Mouse (Mus musculus): ENCODE data around the gene Rspo4. TPM values are rescaled to one million over a fixed set of nuclear protein-coding genes. Genes with fewer than 3 reads are reported as not detected.

The Rspo4 gene
- total and polyA plus RNA-seq, 3 experiments: 0.11 TPM; not detected in 2

- Histone ChIP-seq H3K27me3 (ENCODE audit: insufficient read depth, low read length) (peaks cover 2% of the 10 kb centered on the region; the same call in 1 of the 2 replicates), H3K4me3 (ENCODE audit: low read depth, low read length) (no peak overlapping the region), H3K36me3 (replicated peaks) (no peaks in the 10 kb centered on the region), H3K9me3 (replicated peaks) (no peaks in the 10 kb centered on the region), H3K4me1 (ENCODE audit: insufficient read depth, low read depth, low read length) (no peaks in the 10 kb centered on the region)
- DNase-seq (ENCODE audit: low spot score) (no peak), ATAC-seq (ENCODE audit: extremely low read depth, insufficient number of reproducible peaks, low FRiP score, poor library complexity, severe bottlenecking) (no peak)
- TF ChIP-seq GATA1 (IDR thresholded peaks at IDR 0.05; ENCODE audit: borderline replicate concordance, low read length) (no peak), CTCF (IDR thresholded peaks at IDR 0.05; ENCODE audit: low read depth, low read length) (no peak), GATA2 (IDR thresholded peaks at IDR 0.05; ENCODE audit: borderline replicate concordance, low read depth, low read length) (no peak), POLR2AphosphoS5 (IDR thresholded peaks at IDR 0.05; ENCODE audit: insufficient replicate concordance, low read depth, low read length) (no peak), TAL1 (conservative IDR thresholded peaks at IDR 0.05; ENCODE audit: low read depth, low read length) (no peak)
Measured at GRCm38 (mm10) chr2:151914120-151914519, 71.4 kb downstream of the Rspo4 start.

GRCm38 (mm10) chr2:151915111-151915510 is 72.4 kb downstream of the Rspo4 start:
- TF ChIP-seq TAL1 (conservative IDR thresholded peaks at IDR 0.05; ENCODE audit: low read depth, low read length) (no peak), CTCF (IDR thresholded peaks at IDR 0.05; ENCODE audit: low read depth, low read length) (no peak), POLR2AphosphoS5 (IDR thresholded peaks at IDR 0.05; ENCODE audit: insufficient replicate concordance, low read depth, low read length) (no peak), GATA2 (IDR thresholded peaks at IDR 0.05; ENCODE audit: borderline replicate concordance, low read depth, low read length) (no peak), GATA1 (IDR thresholded peaks at IDR 0.05; ENCODE audit: borderline replicate concordance, low read length) (no peak)
- no peaks in the 10 kb centered on the region; the same call in 1 of the 2 replicates for H3K27me3 ChIP-seq (ENCODE audit: insufficient read depth, low read length)
- no peak for DNase-seq (ENCODE audit: low spot score)
- H3K36me3 ChIP-seq (replicated peaks): no peaks in the 10 kb centered on the region
- no peak for ATAC-seq (ENCODE audit: extremely low read depth, insufficient number of reproducible peaks, low FRiP score, poor library complexity, severe bottlenecking)
- no peaks in the 10 kb centered on the region for H3K4me1 ChIP-seq (ENCODE audit: insufficient read depth, low read depth, low read length)
- no peak overlapping the region for H3K4me3 ChIP-seq (ENCODE audit: low read depth, low read length)
- no peaks in the 10 kb centered on the region for H3K9me3 ChIP-seq (replicated peaks)

GRCm38 (mm10) chr2:151916061-151916831 is 73.5 kb downstream of the Rspo4 start:
- Histone ChIP-seq H3K4me1 (ENCODE audit: insufficient read depth, low read depth, low read length) (no peaks in the 10 kb centered on the region), H3K9me3 (replicated peaks) (no peaks in the 10 kb centered on the region), H3K36me3 (replicated peaks) (no peaks in the 10 kb centered on the region), H3K4me3 (ENCODE audit: low read depth, low read length) (no peak overlapping the region), H3K27me3 (ENCODE audit: insufficient read depth, low read length) (no peaks in the 10 kb centered on the region; the same call in 1 of the 2 replicates)
- no peak for TF ChIP-seq GATA1 (IDR thresholded peaks at IDR 0.05; ENCODE audit: borderline replicate concordance, low read length)
- TF ChIP-seq POLR2AphosphoS5 (IDR thresholded peaks at IDR 0.05; ENCODE audit: insufficient replicate concordance, low read depth, low read length): no peak
- no peak for TF ChIP-seq TAL1 (conservative IDR thresholded peaks at IDR 0.05; ENCODE audit: low read depth, low read length)
- no peak for TF ChIP-seq GATA2 (IDR thresholded peaks at IDR 0.05; ENCODE audit: borderline replicate concordance, low read depth, low read length)
- no peak for TF ChIP-seq CTCF (IDR thresholded peaks at IDR 0.05; ENCODE audit: low read depth, low read length)
- DNase-seq (ENCODE audit: low spot score) (no peak), ATAC-seq (ENCODE audit: extremely low read depth, insufficient number of reproducible peaks, low FRiP score, poor library complexity, severe bottlenecking) (no peak)

GRCm38 (mm10) chr2:151919140-151919539 is 76.4 kb downstream of the Rspo4 start:
- Histone ChIP-seq H3K4me1 (ENCODE audit: insufficient read depth, low read depth, low read length) (no peaks in the 10 kb centered on the region), H3K9me3 (replicated peaks) (no peaks in the 10 kb centered on the region), H3K4me3 (ENCODE audit: low read depth, low read length) (no peak overlapping the region), H3K27me3 (ENCODE audit: insufficient read depth, low read length) (no peaks in the 10 kb centered on the region; the same call in none of the 2 replicates), H3K36me3 (replicated peaks) (no peaks in the 10 kb centered on the region)
- no peak for DNase-seq (ENCODE audit: low spot score)
- no peak for ATAC-seq (ENCODE audit: extremely low read depth, insufficient number of reproducible peaks, low FRiP score, poor library complexity, severe bottlenecking)
- TF ChIP-seq POLR2AphosphoS5 (IDR thresholded peaks at IDR 0.05; ENCODE audit: insufficient replicate concordance, low read depth, low read length): no peak
- no peak for TF ChIP-seq GATA2 (IDR thresholded peaks at IDR 0.05; ENCODE audit: borderline replicate concordance, low read depth, low read length)
- TF ChIP-seq GATA1 (IDR thresholded peaks at IDR 0.05; ENCODE audit: borderline replicate concordance, low read length): no peak
- TF ChIP-seq TAL1 (conservative IDR thresholded peaks at IDR 0.05; ENCODE audit: low read depth, low read length): no peak
- TF ChIP-seq CTCF (IDR thresholded peaks at IDR 0.05; ENCODE audit: low read depth, low read length): no peak

- Histone ChIP-seq H3K4me3 (ENCODE audit: low read depth, low read length) (no peak overlapping the region), H3K36me3 (replicated peaks) (no peaks in the 10 kb centered on the region), H3K9me3 (replicated peaks) (no peaks in the 10 kb centered on the region), H3K27me3 (ENCODE audit: insufficient read depth, low read length) (no peaks in the 10 kb centered on the region; the same call in 1 of the 2 replicates), H3K4me1 (ENCODE audit: insufficient read depth, low read depth, low read length) (no peaks in the 10 kb centered on the region)
- ATAC-seq (ENCODE audit: extremely low read depth, insufficient number of reproducible peaks, low FRiP score, poor library complexity, severe bottlenecking) (no peak), DNase-seq (ENCODE audit: low spot score) (no peak)
- TF ChIP-seq POLR2AphosphoS5 (IDR thresholded peaks at IDR 0.05; ENCODE audit: insufficient replicate concordance, low read depth, low read length) (no peak), CTCF (IDR thresholded peaks at IDR 0.05; ENCODE audit: low read depth, low read length) (no peak), TAL1 (conservative IDR thresholded peaks at IDR 0.05; ENCODE audit: low read depth, low read length) (no peak), GATA1 (IDR thresholded peaks at IDR 0.05; ENCODE audit: borderline replicate concordance, low read length) (no peak), GATA2 (IDR thresholded peaks at IDR 0.05; ENCODE audit: borderline replicate concordance, low read depth, low read length) (no peak)
Measured at GRCm38 (mm10) chr2:151921068-151921467, 78.3 kb downstream of the Rspo4 start.

- H3K4me1 ChIP-seq (ENCODE audit: insufficient read depth, low read depth, low read length): no peaks in the 10 kb centered on the region
- H3K4me3 ChIP-seq (ENCODE audit: low read depth, low read length): no peak overlapping the region
- H3K36me3 ChIP-seq (replicated peaks): no peaks in the 10 kb centered on the region
- no peaks in the 10 kb centered on the region for H3K9me3 ChIP-seq (replicated peaks)
- no peaks in the 10 kb centered on the region; the same call in 1 of the 2 replicates for H3K27me3 ChIP-seq (ENCODE audit: insufficient read depth, low read length)
- TF ChIP-seq POLR2AphosphoS5 (IDR thresholded peaks at IDR 0.05; ENCODE audit: insufficient replicate concordance, low read depth, low read length) (no peak), GATA1 (IDR thresholded peaks at IDR 0.05; ENCODE audit: borderline replicate concordance, low read length) (no peak), TAL1 (conservative IDR thresholded peaks at IDR 0.05; ENCODE audit: low read depth, low read length) (no peak), GATA2 (IDR thresholded peaks at IDR 0.05; ENCODE audit: borderline replicate concordance, low read depth, low read length) (no peak), CTCF (IDR thresholded peaks at IDR 0.05; ENCODE audit: low read depth, low read length) (no peak)
- ATAC-seq (ENCODE audit: extremely low read depth, insufficient number of reproducible peaks, low FRiP score, poor library complexity, severe bottlenecking) (no peak), DNase-seq (ENCODE audit: low spot score) (no peak)
Measured at GRCm38 (mm10) chr2:151921596-151921995, 78.9 kb downstream of the Rspo4 start.

Other genes starting within 250 kb of the Rspo4 start
- gene Snph, start 210.3 kb upstream of the Rspo4 start, total RNA-seq (2014; fragmentation: Nextera tagmentation): not detected in 2 replicates
- 0.06 and 0.82 TPM in 2 replicates for gene Snph, start 210.3 kb upstream of the Rspo4 start, total RNA-seq (2017)
- not detected in 2 replicates for gene Snph, start 210.3 kb upstream of the Rspo4 start, polyA plus RNA-seq (2012)
- not detected in 2 replicates for gene Rad21l, start 174.4 kb upstream of the Rspo4 start, total RNA-seq (2014; fragmentation: Nextera tagmentation)
- not detected in 2 replicates for gene Rad21l, start 174.4 kb upstream of the Rspo4 start, total RNA-seq (2017)
- not detected in 2 replicates for gene Rad21l, start 174.4 kb upstream of the Rspo4 start, polyA plus RNA-seq (2012)
- not detected in 2 replicates for gene Tmem74b, start 140.9 kb upstream of the Rspo4 start, total RNA-seq (2014; fragmentation: Nextera tagmentation)
- not detected in 2 replicates for gene Tmem74b, start 140.9 kb upstream of the Rspo4 start, total RNA-seq (2017)
- gene Tmem74b, start 140.9 kb upstream of the Rspo4 start, polyA plus RNA-seq (2012): not detected in 2 replicates
- 52.6 and 62.0 TPM in 2 replicates for gene Psmf1, start 98.7 kb upstream of the Rspo4 start, total RNA-seq (2014; fragmentation: Nextera tagmentation)
- gene Psmf1, start 98.7 kb upstream of the Rspo4 start, total RNA-seq (2017): 20.2 and 26.8 TPM in 2 replicates
- 13.9 and 54.8 TPM in 2 replicates for gene Psmf1, start 98.7 kb upstream of the Rspo4 start, polyA plus RNA-seq (2012)
- not detected in 2 replicates for gene Angpt4, start 68.3 kb downstream of the Rspo4 start, total RNA-seq (2014; fragmentation: Nextera tagmentation)
- gene Angpt4, start 68.3 kb downstream of the Rspo4 start, total RNA-seq (2017): not detected in 2 replicates
- not detected in 2 replicates for gene Angpt4, start 68.3 kb downstream of the Rspo4 start, polyA plus RNA-seq (2012)
- 4.1 and 5.2 TPM in 2 replicates for gene Fam110a, start 137.3 kb downstream of the Rspo4 start, total RNA-seq (2014; fragmentation: Nextera tagmentation)
- gene Fam110a, start 137.3 kb downstream of the Rspo4 start, total RNA-seq (2017): 3.4 and 3.8 TPM in 2 replicates
- gene Fam110a, start 137.3 kb downstream of the Rspo4 start, polyA plus RNA-seq (2012): 24.7 and 30.5 TPM in 2 replicates
- not detected in 2 replicates for gene Slc52a3, start 153.6 kb downstream of the Rspo4 start, total RNA-seq (2014; fragmentation: Nextera tagmentation)
- 0.05 TPM in 1 of 2 replicates, not detected in the other for gene Slc52a3, start 153.6 kb downstream of the Rspo4 start, total RNA-seq (2017)
- 0.02 TPM in 1 of 2 replicates, not detected in the other for gene Slc52a3, start 153.6 kb downstream of the Rspo4 start, polyA plus RNA-seq (2012)
- gene Scrt2, start 238.6 kb downstream of the Rspo4 start, total RNA-seq (2014; fragmentation: Nextera tagmentation): not detected in 2 replicates
- gene Scrt2, start 238.6 kb downstream of the Rspo4 start, total RNA-seq (2017): 0.05 TPM in 1 of 2 replicates, not detected in the other
- gene Scrt2, start 238.6 kb downstream of the Rspo4 start, polyA plus RNA-seq (2012): not detected in 2 replicates

Data from G1E (cell line).